In genomic region chr7:143106672-143107465, GRCm38 (mm10) we compare ENCODE assay signal across 8 mouse cellular contexts. TPM values are rescaled to one million over a fixed set of nuclear protein-coding genes. Genes with fewer than 3 reads are reported as not detected.
A peak's percentile ranks its signal among the peaks of the same experiment; 100 is the strongest.
DNase-seq lines count a peak whose midpoint lies in the region; ATAC-seq lines count a peak whose summit lies in the region.

No protein-coding gene starts in this region.

- no peak for ATAC-seq in heart, embryonic 13.5 days (ENCODE audit: extremely low read depth, insufficient number of reproducible peaks, low FRiP score, low TSS enrichment)
- ATAC-seq in kidney, embryonic 16.5 days (ENCODE audit: low FRiP score, low TSS enrichment) = peak; percentile 78

- H3K36me3 ChIP-seq in heart, embryonic 13.5 days = no peaks in the 10 kb centered on the region
- no peaks in the 10 kb centered on the region for H3K36me3 ChIP-seq in kidney, embryonic 16.5 days (ENCODE audit: insufficient read depth, low read length)

- H3K27me3 ChIP-seq in heart, embryonic 13.5 days (replicated peaks) = peaks cover 70% of the 10 kb centered on the region
- peaks cover 54% of the 10 kb centered on the region for H3K27me3 ChIP-seq in kidney, embryonic 16.5 days (ENCODE audit: insufficient read depth, low read length)

- H3K9ac ChIP-seq in heart, embryonic 13.5 days = peak overlapping the region; percentile 85
- peak overlapping the region; percentile 63 for H3K9ac ChIP-seq in kidney, embryonic 16.5 days (replicated peaks; ENCODE audit: low read length)

- no peaks in the 10 kb centered on the region for H3K9me3 ChIP-seq in heart, embryonic 13.5 days
- no peaks in the 10 kb centered on the region for H3K9me3 ChIP-seq in kidney, embryonic 16.5 days (ENCODE audit: low read length)

- WGBS in heart, embryonic 13.5 days = 7% methylated on average over 57 of the region's 57 CpGs
- 7% methylated on average over 47 of the region's 57 CpGs for WGBS in kidney, embryonic 16.5 days

- H3K27ac ChIP-seq in heart, embryonic 13.5 days (replicated peaks) = peak overlapping the region; percentile 98; the same call in 1 of the 2 replicates
- H3K27ac ChIP-seq in kidney, embryonic 16.5 days (ENCODE audit: low read length) = no peak overlapping the region; the same call in 1 of the 2 replicates

- H3K4me3 ChIP-seq in heart, embryonic 13.5 days = peak overlapping the region; percentile 66
- peak overlapping the region; percentile 50 for H3K4me3 ChIP-seq in kidney, embryonic 16.5 days (ENCODE audit: low read length)

- DNase-seq in ovary, adult 18-20 months (ENCODE audit: low spot score) = peak; percentile 40
- DNase-seq in ovary, postnatal 10 days (ENCODE audit: low spot score) = no peak
- peak; percentile 78 for DNase-seq in lung, postnatal 14 days
- DNase-seq in testis, postnatal 10 days (ENCODE audit: low spot score) = peak; percentile 63
- no peak for DNase-seq in cerebellum, postnatal 36 days
- DNase-seq in gastrocnemius, adult 8-10 months (ENCODE audit: low spot score in 2 of 2) = no peak

- H3K4me2 ChIP-seq in heart, embryonic 13.5 days = peak overlapping the region; percentile 88
- H3K4me2 ChIP-seq in kidney, embryonic 16.5 days (replicated peaks; ENCODE audit: low read depth, low read length) = peak overlapping the region; percentile 81

- H3K4me1 ChIP-seq in heart, embryonic 13.5 days = peaks cover 56% of the 10 kb centered on the region
- H3K4me1 ChIP-seq in kidney, embryonic 16.5 days (ENCODE audit: insufficient read depth, low read length) = peaks cover 29% of the 10 kb centered on the region

RNA-seq across cellular contexts. Expression of gene Kcnq1, which starts 0.7 kb away (rescaled TPM):
- polyA plus RNA-seq in heart, embryonic 13.5 days (2015; fragmentation: Nextera tagmentation; extraction: Ambion mirVana) = 15.0 and 15.6 TPM in 2 replicates
- polyA plus RNA-seq in kidney, embryonic 16.5 days (2015; fragmentation: Nextera tagmentation; extraction: Ambion mirVana) = 9.2 and 9.8 TPM in 2 replicates
- total RNA-seq in gastrocnemius, adult 8-10 months (2022) = under 1 TPM; 0.20 to 0.48 (median 0.34) TPM

RNA-seq across cellular contexts. Expression of gene Trpm5, which starts 12.4 kb away (rescaled TPM):
- polyA plus RNA-seq in heart, embryonic 13.5 days (2015; fragmentation: Nextera tagmentation; extraction: Ambion mirVana) = 3.5 and 4.4 TPM in 2 replicates
- 6.0 and 6.9 TPM in 2 replicates for polyA plus RNA-seq in kidney, embryonic 16.5 days (2015; fragmentation: Nextera tagmentation; extraction: Ambion mirVana)
- not detected for total RNA-seq in gastrocnemius, adult 8-10 months (2022)

RNA-seq across cellular contexts. Expression of gene Tssc4, which starts 37.8 kb away (rescaled TPM):
- polyA plus RNA-seq in heart, embryonic 13.5 days (2015; fragmentation: Nextera tagmentation; extraction: Ambion mirVana) = 58.2 and 60.7 TPM in 2 replicates
- 104 and 120 TPM in 2 replicates for polyA plus RNA-seq in kidney, embryonic 16.5 days (2015; fragmentation: Nextera tagmentation; extraction: Ambion mirVana)
- 1 to 10 TPM; 7.1 to 8.3 (median 7.6) TPM for total RNA-seq in gastrocnemius, adult 8-10 months (2022)

RNA-seq across cellular contexts. Expression of gene Cd81, which starts 54.3 kb away (rescaled TPM):
- 750 and 845 TPM in 2 replicates for polyA plus RNA-seq in heart, embryonic 13.5 days (2015; fragmentation: Nextera tagmentation; extraction: Ambion mirVana)
- 643 and 698 TPM in 2 replicates for polyA plus RNA-seq in kidney, embryonic 16.5 days (2015; fragmentation: Nextera tagmentation; extraction: Ambion mirVana)
- 100 to 1,000 TPM in 1 of 4 experiments, 10 to 100 TPM in 3; 85.0 to 103 (median 88.3) TPM for total RNA-seq in gastrocnemius, adult 8-10 months (2022)

Comparison
In these comparisons a context has a peak if more than half of its experiments do, and no peak if none do; other contexts are left out.
1. DNase-seq: peak in ovary, adult 18-20 months (single experiment), lung, postnatal 14 days (single experiment) and testis, postnatal 10 days (single experiment); none in ovary, postnatal 10 days (single experiment), cerebellum, postnatal 36 days (0 of 2) and gastrocnemius, adult 8-10 months (0 of 2).